Mouse (Mus musculus): Measurements from ENCODE around the gene Acp6.
"Not testable (repeated sequence)": the region's sequence is repeated elsewhere in the genome, so short reads cannot be mapped to it uniquely, and the experiment has no call there.

The Acp6 gene

DNA sequence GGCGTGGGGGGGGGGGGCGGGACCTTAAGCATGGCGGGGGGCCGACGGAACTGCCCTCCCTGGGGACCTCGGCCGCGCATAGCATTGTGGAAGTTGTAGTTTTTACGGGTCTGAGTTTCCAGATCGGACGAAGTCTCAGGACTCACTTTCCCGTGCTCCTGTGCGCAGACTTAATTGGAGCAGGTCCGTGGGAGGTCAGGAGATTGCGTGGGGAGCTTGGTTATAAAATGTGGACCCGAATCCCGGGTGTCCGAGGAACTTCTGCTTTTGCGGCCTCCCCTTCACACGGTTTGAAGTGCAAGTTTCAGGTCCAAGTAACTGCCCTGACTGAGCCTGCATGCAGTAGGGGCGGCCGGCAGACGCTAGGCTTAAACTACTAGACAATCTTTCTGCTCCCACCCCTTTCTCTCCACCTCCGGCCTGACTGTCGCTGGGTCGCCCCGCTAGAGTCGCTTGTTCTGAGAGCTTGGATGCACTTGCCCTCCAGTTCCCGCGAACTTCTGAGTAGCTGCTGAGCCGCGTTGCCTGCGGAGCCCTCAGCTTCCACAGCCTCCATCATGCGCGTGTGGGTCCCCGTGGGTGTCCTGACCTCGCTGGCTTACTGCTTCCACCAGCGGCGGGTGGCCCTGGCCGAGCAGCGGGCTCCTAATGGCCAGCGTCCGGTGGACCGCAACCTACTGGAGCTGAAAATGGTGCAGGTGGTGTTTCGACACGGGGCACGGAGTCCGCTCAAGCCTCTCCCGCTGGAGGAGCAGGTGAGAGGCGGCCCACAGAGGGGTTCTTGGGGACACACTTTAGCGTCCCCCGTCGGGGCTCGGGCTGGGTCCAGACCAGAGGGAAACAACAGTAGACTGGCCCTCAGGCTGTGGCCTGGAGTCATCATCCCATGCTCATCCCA is at the start of gene Acp6:
TSS of gene Acp6 (plus strand) at position 167 of the 898 bp plus-strand sequence.
- DNase-seq (ENCODE audit: low read depth, low spot score): peak; percentile 98

DNA sequence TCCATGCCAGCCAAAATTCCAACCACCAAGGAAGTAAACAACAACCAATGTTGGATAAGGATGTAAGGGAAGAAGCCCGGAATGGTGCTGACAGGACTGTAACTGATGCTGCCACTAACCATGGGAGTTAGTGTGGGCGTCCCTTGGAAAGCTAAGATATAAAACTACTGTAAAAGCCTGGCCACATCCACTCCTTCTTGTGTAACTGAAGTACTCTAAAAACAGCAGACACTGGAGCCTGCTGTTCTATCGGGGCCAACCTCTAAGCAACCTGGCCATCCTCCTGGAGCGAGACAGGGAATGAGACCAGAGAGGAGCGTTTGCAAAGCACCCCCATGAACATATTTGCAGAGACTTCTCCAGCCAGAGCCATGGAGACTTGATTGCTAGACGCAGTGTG is 41.1 kb upstream of the Acp6 start:
- peak; percentile 3 for DNase-seq (ENCODE audit: low read depth, low spot score)

DNA sequence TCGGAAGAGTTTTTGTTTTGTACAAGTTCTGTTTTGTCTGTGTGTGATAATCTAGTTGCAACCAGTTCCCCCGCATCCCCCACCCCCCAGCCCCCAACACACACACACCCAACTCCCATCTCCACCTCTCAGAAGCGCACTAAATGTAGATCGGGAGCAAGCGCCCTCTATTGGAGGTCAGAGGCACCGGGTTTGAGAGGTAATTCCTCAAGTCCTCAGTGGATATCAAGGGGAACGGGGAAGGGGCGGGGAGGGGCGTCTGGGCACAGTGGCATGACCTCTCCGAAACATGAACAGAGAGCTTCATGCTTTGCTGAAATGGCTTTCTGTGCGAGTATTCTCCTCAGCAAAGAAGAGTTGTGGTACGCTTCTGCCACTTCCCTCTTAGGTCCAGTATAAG is 40.3 kb upstream of the Acp6 start:
- no peak for DNase-seq (ENCODE audit: low read depth, low spot score)

DNA sequence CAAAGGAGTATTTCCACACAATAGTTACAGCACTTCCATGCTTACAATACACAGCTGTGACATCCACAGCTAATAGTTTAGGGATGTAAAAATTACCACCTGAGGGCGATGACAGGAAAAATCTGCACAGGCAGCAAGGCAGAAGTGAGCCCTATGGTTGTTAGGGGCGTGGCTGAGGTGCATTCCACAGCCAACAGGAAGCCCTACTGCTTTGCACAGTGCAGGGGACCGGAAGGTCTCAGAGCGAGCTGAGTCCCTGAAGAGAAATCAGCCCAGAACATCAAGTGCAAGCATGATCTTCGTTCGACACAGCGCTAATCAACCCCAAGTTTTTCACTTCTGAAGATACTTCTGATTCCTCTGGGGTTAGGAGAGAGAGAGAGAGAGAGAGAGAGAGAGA is 34.4 kb upstream of the Acp6 start:
- DNase-seq (ENCODE audit: low read depth, low spot score): no peak

DNA sequence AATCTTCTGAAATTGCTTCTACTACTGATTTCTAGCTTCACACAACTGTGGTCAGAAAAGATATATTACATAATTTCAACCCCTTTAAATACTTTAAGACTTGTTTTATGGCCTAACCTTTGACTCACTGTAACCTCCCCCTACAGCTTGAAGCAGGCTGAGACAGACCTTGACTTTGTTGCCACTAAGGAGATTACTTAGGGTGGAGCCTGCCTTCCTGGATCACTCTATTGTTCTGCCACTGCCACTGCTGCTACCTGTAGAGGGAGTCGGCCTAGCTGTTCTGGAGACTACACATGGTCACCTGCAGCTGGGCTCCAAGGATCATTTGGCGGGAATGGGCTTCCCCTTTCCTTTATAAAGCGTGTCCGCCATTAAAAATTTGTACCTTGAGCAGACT is 29.2 kb upstream of the Acp6 start:
- DNase-seq (ENCODE audit: low read depth, low spot score): no peak

DNA sequence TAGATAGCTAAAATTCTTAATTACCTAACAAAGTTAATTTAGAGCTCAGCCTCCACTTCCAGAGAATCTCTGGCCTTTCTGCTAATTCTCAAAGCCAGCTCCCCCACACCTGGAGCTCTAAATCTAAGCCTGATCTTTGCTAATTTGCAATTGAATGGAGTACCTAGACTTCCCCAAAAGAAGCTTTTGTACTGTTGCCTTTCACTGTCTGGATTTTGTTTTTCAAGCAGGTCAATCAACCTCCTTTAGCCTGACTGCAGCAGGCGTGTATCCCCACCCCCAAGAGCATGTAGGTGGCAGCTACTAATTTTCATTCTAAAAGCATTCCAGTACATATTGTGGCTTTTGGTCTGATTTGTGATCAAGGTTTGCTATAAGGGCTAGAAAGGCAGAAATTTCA is 20.9 kb upstream of the Acp6 start:
- not testable (repeated sequence) for DNase-seq (ENCODE audit: low read depth, low spot score)

DNA sequence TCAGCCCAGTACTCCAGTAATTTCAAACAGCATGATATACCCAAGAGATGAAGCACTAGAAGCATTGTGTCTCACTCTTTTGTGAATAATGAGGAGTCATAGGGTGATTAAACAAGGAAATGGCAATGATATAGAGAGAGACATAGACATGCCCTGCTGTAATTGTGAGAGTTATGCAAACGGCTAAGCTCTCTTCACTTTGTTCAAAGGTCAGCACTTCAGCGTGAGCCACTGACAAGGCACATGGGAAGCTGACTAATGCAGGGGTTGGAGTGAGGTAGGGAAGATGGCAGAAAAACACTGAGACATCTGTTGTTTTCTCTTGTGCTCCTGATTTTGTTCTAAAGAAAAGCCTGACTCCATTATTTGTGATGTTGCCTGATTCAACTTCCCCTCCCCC is 7.5 kb upstream of the Acp6 start:
- peak; percentile 41 for DNase-seq (ENCODE audit: low read depth, low spot score)

DNA sequence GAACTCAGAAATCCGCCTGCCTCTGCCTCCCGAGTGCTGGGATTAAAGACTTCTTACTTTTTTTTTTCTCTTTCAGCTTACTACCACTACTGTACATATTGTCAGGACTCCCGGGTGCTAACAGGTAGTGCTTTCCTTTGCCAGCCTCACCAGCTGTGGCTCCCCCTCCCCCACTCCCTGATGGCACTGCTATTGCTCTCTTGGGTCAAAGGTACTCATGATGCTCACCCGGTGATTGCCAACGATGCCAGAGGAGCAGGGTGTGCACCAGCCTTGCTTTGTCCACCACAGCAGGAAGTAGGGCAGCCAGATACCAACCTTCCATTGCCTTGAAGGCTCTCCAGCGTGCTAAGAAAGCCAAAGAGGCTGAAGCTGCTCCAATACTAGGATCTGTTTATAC is 2.1 kb upstream of the Acp6 start:
- no peak for DNase-seq (ENCODE audit: low read depth, low spot score)

DNA sequence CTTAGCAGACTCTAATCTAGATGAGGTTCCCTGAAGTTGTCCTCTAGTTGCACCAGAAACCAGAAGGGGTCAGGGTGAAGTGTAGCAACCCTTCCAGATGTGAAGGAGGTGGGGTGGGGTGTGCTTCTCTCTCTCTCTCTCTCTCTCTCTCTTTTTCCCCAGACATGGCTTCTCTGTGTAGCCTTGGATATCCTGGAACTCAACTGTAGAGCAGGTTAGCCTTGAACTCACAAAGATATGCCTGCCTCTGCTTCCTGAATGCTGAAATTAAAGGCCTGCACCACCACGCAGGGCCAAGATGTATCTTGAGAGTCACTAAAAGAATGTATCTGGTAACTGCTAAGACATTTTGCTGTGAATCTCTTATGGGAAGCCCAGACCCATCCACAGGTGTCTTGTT is 1.3 kb upstream of the Acp6 start:
- no peak for DNase-seq (ENCODE audit: low read depth, low spot score)

DNA sequence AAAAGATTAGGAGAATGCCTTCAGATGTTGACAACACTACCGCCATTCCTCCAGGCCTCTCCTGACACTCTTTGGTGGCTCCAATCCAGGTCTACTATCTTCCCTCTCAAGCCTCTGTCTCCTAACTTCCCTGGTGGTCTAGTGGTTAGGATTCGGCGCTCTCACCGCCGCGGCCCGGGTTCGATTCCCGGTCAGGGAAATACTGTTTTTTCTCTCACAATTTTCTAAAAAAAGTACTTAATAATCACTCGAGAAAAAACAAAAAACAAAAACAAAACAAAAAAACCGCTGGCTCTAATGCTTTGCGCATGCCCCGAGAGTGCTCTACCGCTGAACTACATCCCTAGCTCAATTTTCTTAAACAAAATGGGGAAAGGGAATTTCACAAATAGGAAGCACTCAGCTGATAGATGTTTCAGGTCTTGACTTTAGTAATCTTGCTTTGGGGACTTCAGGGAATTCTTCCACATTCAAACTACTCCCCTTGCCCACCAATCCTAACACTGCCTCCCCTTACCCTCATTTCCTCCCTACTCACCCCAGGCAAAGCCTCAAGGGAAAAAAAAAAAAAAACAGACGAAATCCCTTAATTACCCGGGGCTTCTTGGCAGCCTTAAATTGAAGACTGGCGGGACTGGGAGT is 498 bp upstream of the Acp6 start:
- peak; percentile 91 for DNase-seq (ENCODE audit: low read depth, low spot score)

DNA sequence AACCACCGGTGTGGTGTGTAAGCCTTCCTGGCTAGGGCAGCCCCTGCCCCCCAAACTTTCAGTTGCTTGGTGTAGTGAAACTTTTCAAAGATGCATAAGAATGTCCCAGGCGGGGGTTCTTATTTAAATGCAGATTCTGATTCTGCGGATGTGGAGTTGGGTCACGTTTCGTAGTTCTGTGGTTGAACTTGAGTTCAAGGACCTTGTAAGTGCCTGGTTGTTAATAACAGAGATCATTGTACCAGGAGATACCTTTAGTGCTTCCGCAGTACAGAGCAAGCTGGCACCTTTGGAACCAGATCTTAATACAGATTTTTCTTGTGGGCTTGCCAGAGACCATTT is 903 bp downstream of the Acp6 start:
- no peak for DNase-seq (ENCODE audit: low read depth, low spot score)

DNA sequence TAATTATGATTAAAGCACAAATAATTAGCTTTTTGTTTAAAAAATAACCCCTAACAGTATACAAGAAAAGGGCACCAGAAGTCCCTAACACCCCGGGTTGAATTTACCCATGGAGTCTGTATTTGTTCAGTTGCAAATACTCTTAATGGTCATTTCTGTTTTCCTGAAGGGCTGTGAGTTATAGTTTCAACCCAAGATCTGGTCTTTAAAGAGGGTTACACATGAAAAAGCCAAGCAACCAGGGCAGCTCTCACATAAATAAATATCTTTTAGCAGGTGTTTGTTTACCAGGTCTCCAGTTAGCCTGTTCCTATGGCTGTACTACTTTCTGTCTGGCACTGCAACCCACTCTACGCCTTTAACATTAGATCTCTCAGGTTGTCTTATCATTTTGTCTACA is 1.4 kb downstream of the Acp6 start:
- DNase-seq (ENCODE audit: low read depth, low spot score): no peak

DNA sequence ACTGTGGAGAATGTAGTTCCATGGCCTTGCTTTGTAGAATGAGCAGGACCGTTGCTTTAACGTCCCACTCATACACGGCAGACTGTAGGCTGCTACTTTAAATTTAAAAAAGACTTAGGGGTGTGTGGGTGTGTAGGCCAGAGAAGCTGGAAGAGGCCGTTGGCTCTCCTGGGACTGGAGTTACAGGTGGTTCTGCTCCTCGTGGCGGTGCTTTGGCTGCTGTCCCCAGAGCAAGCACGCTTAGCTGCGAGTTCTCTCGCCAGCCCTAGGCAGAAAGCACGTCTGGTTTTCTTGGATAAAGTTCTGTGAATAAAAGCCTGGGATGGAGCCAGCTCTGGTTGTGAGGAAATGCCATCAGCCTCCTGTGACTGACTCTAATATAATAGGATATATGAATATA is 2.3 kb downstream of the Acp6 start:
- peak; percentile 72 for DNase-seq (ENCODE audit: low read depth, low spot score)

DNA sequence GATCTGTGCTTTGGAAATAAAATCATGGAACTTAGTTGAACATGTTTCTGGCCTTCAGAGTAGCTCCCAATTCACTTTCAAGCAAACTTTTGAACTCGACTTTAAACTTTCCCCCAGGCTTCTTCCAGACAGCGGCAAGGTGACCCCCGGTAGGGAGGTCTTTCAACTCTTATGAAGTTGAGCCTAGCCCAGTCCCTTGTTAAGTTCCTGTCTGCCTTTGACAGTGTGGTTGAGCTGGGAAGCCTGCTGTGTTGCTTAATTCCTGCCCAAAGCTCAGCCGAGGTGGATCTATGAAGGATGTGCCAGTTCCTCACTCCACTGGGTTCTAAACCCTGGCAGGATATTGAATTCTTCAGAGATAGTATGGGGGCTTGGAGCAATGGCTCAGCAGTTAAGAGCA is 3.2 kb downstream of the Acp6 start:
- no peak for DNase-seq (ENCODE audit: low read depth, low spot score)

DNA sequence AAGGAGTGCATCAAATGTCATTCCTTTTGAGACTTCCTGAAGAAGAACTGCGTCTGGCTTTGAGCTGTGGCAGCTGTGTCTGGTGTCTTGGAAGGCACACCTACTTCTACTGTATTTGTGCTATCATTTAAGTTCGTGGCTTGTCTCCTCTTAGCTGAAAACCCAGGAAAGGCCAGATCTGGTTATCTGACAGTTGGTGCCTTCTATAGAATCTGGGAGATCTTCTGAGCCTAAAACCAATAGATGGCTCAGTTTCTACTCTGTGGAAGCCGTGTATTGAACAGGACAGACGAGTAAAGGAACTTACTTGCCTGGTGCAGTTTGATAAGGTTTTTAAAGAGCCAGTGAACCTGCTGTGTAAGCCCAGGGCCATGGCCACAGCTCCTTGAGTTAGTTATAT is 5.9 kb downstream of the Acp6 start:
- DNase-seq (ENCODE audit: low read depth, low spot score): no peak

DNA sequence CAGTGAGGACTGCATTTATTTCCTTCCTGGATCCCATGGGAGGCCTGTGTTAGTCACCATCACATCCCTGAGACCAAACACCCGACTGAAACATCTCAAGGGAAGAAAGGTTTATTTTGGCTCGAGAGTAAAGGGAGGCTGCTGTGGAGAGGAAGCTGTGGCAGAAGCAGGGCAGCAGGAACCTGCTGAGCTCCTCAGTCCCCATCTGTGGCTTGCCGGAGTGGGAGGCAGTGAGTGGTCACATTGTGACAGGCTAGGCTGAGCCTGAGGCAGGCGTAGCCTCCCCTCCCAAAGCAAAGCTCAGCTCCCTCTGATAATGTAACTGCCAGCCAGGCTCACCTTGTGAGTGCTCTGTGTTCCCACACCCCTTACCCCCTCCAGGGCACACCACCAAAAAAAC is 8.5 kb downstream of the Acp6 start:
- DNase-seq (ENCODE audit: low read depth, low spot score): peak; percentile 63

DNA sequence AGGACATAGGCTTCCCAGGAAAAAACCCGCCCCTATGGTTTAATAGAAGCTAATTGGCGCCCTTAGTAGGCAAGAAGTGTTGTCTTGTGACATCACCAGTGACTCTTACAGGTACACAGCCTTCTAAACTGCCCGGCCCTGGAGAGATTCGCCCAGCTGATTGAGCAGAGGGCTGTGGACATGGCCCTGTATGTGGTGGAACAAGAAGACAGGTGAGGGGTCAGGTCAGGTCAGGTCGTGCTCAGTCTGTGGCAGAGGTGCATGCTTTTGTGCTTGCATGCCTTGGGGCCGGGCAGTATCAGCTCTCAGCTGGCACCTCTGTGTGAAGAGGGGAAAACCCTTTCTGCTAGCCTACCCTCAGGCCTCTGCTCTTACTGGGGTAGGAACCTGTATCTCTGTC is 13.0 kb downstream of the Acp6 start:
- DNase-seq (ENCODE audit: low read depth, low spot score): no peak

DNA sequence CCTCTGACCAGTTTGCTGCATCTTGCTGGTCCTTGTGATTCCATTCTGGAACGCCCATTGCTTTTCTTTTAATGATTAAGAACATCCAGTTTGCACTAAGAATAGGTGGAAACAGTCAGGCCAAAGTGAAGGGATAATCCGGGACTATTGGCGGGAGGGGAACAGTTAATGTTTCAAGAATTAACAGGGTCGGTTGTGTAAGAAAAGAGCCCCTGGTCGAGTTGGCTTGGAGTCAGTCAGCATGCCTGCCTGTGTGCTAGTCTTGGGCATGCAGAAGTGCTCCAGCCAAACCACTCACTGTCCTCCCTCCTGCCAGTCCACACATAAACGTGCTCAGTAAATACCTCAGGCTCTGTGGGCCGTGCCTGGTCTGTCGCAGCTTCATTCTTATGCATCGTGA is 13.7 kb downstream of the Acp6 start:
- DNase-seq (ENCODE audit: low read depth, low spot score): no peak

DNA sequence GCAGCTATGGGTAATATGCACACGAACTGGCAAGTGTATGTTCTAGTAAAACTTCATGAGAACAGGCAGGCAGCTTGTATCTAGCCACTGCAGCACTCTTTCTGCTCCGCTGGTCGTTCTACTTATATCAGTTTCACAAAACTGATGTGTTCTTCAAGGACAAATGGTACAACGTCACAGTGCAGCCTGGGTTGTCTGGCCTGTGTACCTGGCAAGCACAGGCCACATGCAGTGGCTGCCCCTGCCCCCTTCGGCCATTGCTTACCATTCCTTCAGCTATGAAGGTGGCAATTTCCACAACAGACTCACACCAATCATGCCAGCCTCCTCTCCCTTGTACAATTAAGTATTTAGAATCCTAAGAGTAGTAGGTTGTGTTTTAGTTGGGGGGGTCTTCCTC is 14.1 kb downstream of the Acp6 start:
- no peak for DNase-seq (ENCODE audit: low read depth, low spot score)

DNA sequence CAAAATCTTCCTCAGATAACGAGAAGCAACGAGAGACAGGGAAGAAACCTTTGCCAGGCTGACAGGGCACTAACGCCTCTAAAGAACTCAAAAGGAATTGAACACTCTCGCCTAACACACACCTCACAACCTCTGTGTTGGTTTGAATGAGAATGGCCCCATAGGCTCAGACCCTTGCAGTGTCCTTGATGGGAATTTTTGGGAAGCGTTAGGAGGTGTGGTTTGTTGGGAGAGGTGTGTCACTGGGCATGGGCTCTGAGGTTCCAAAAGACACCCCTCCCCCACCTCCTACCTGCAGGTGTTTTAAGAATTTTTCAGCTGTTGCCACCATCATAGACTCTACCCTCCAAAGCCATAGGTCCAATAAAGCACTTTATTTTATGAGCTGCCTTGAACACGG is 20.3 kb downstream of the Acp6 start:
- no peak for DNase-seq (ENCODE audit: low read depth, low spot score)

DNA sequence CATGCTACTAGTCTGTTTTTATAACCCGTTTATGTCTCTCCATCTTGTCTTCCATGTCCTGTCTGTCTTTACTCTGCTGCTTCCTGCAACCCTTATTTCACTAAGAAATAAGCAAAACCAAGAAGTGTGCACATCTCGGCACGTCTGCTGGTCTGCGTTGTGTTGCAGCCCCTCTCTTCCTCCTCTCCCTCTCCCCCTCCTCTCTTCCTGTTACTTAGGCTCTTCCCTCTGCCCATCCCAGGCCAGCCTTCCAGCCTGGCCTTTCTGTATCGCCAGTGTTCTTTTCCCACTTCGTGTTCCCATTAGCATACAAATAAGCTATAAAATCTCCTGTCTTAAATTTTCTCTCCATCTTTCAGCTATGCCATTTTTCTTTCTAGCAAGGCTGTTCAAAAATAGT is 21.9 kb downstream of the Acp6 start:
- no peak for DNase-seq (ENCODE audit: low read depth, low spot score)

DNA sequence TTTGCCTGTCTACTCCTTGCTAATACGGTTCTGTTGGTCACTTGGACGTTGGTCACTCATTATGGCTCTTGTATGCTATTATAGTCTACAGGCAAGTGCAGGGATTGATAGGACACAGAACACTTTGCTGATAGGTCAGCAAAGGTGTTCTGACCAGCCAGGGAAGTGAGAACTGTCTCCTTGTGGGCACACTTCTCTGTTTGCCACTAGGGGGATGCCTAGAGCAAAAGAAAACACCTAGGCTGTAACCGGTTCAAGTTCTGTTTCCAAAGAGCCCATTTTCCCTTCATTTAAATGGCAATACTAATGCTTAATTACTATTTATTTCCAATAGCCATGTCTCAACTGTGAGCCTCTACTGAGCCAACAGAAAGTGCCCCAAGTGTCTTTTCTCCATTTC is 25.2 kb downstream of the Acp6 start:
- DNase-seq (ENCODE audit: low read depth, low spot score): peak; percentile 41

DNA sequence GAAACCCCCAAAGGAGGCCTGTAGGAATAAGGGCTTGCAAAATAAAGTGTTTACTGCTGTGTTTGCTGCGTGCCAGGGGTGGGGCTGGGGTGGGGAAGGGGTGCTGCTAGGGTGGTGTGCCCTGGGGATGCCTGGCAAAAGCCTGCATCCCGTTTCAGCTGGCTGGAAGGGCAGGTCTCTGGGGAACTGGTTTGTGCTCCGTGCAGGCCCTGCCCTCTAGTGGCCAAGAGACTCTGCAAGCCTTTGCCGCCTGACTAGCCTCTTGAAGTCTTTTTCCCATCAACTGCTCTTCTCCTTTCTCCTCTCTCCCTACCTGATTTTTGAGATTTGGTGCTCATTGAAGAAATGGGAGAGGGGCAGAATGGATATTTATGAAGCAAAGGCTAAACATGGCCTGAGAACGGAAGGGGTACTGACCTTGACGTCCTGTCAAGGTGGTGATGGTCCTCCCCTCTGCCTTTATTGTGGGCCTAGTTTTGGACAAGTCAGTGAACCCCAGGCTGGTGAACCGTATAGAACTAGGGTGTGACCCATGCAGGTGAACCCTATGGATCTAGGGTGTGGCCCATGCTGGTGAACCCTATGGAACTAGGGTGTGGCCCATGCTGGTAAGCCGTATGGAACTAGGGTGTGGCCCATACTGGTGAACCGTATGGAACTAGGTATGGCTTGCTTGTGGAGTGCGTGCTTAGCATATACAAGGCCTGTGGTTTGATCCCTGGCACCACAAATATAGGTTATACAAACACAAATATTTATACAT is 26.7 kb downstream of the Acp6 start:
- DNase-seq (ENCODE audit: low read depth, low spot score): peak; percentile 87

Data from brain, adult 2 months (tissue).